Mouse (Mus musculus) stomach, postnatal 0 days (tissue): ENCODE results near the gene Slc6a8. TPM values are rescaled to one million over a fixed set of nuclear protein-coding genes. Genes with fewer than 3 reads are reported as not detected.

Experiments
- ATAC-seq: fragments of 200-750 bp; cut with Nextera tagmentation; 2 replicates; pipeline ENCODE4 v1.8.0; 2017; ENCODE audit not compliant: low FRiP score, low TSS enrichment
- DNase-seq: peaks from one replicate; pipeline ENCODE4 v3.0.0-alpha.2; 2016; ENCODE audit warnings: low spot score
- H3K27ac ChIP-seq: fragments of 300-500 bp; sonication (generic); replicated peaks from 2 replicates; pipeline ENCODE4 v1.5.1; 2014; ENCODE audit warnings: mild to moderate bottlenecking, control low read depth
- H3K27me3 ChIP-seq: fragments of 300-500 bp; sonication (generic); 2 replicates; pipeline ENCODE4 v1.6.1; 2014; ENCODE audit warnings: low read length; ENCODE audit not compliant: control insufficient read depth, insufficient read depth
- H3K36me3 ChIP-seq: fragments of 300-500 bp; sonication (generic); 2 replicates; pipeline ENCODE4 v1.6.1; 2014; ENCODE audit warnings: low read length, mixed read lengths; ENCODE audit not compliant: control insufficient read depth, insufficient read depth
- H3K4me1 ChIP-seq: fragments of 300-500 bp; sonication (generic); replicated peaks from 2 replicates; pipeline ENCODE4 v1.6.1; 2014; ENCODE audit warnings: antibody characterized with exemption; ENCODE audit not compliant: control insufficient read depth, insufficient read depth
- H3K4me2 ChIP-seq: fragments of 300-500 bp; sonication (generic); replicated peaks from 2 replicates; pipeline ENCODE4 v1.6.1; 2014; ENCODE audit warnings: low read depth, mild to moderate bottlenecking, control low read depth, moderate library complexity
- H3K4me3 ChIP-seq: fragments of 300-500 bp; sonication (generic); 2 replicates; pipeline ENCODE4 v1.5.1; 2014; ENCODE audit warnings: low read depth, low read length, control low read depth
- H3K9ac ChIP-seq: fragments of 300-500 bp; sonication (generic); 2 replicates; pipeline ENCODE4 v1.6.1; 2014; ENCODE audit warnings: mild to moderate bottlenecking, low read length, control low read depth, mixed read lengths
- H3K9me3 ChIP-seq: fragments of 300-500 bp; sonication (generic); 2 replicates; pipeline ENCODE4 v1.6.1; 2016; ENCODE audit warnings: low read length; ENCODE audit not compliant: control insufficient read depth
- CTCF ChIP-seq: IDR thresholded peaks from 2 replicates; pipeline ENCODE4 v1.5.1; 2016; ENCODE audit warnings: antibody characterized with exemption, low read depth, mild to moderate bottlenecking, moderate library complexity
- EP300 ChIP-seq: optimal IDR thresholded peaks from 2 replicates; pipeline ENCODE3; 2016; ENCODE audit warnings: antibody characterized with exemption
- WGBS: fragments of 180-500 bp; shearing (Covaris S2); extraction: QIAGEN DNeasy Blood & Tissue Kit; methylation state at CpG from one replicate; pipeline ENCODE4 v1.1.7; 2014; 5-methylcytosine and 5-hydroxymethylcytosine counted together
- polyA plus RNA-seq: library from polyadenylated mRNA; unstranded; fragments of >200 nt; fragmentation: Nextera tagmentation; extraction: Ambion mirVana; gene quantifications from 2 replicates; pipeline ENCODE4 v1.2.1, GENCODE M21; 2015

Slc6a8 gene
- polyA plus RNA-seq, 1 experiment from 2014 or later: 7.5 TPM

DNA sequence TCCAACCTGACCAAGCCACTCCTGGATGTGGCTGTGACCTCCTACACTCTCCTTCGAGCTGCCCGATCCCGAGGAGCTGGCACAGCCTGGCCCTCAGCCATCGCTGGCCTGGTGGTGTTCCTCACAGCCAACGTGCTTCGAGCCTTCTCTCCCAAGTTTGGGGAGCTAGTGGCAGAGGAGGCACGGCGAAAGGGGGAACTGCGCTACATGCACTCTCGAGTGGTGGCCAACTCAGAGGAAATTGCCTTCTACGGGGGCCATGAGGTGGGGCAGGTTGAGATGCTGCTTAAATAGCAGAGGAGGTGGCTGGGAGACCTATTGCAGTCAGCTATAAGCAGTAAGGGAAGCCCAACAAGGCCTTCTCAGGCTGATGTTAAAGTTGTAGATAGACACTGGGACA lies 44.7 kb downstream of the Slc6a8 start:
- Histone ChIP-seq H3K27me3 (no peaks in the 10 kb centered on the region), H3K9ac (no peak overlapping the region), H3K4me2 (peak overlapping the region; percentile 58), H3K4me1 (no peaks in the 10 kb centered on the region), H3K4me3 (peak overlapping the region; percentile 55), H3K9me3 (no peaks in the 10 kb centered on the region), H3K36me3 (no peaks in the 10 kb centered on the region), H3K27ac (no peak overlapping the region)
- WGBS: 44% methylated on average over 11 of the region's 11 CpGs
- TF ChIP-seq CTCF: no peak
- no peak for TF ChIP-seq EP300
- DNase-seq: no peak
- ATAC-seq: no peak

DNA sequence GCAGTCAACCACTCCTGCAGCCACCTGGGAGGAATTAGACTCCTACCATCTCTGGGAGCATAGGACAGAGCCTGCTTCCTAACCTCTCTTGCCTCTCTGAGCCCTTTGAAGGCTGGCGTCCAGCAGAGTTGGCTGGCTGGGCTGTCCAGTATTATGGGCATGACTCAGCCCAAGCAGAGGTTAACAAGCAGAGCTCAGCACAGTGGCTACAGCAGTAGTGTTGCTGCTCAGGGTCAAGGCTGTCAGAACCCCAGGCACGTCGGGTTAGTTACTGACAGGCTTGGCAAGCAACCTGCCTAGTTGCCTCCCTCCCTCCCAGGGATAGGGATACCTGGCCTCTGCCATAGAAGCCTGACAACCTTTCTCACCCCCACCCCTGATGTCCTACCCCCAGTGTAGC lies 45.3 kb downstream of the Slc6a8 start:
- Histone ChIP-seq H3K27ac (peak overlapping the region; percentile 75), H3K36me3 (no peaks in the 10 kb centered on the region), H3K27me3 (no peaks in the 10 kb centered on the region), H3K9ac (no peak overlapping the region), H3K9me3 (no peaks in the 10 kb centered on the region), H3K4me1 (no peaks in the 10 kb centered on the region), H3K4me3 (no peak overlapping the region), H3K4me2 (peak overlapping the region; percentile 58)
- ATAC-seq (no peak), DNase-seq (no peak)
- 22% methylated on average over 3 of the region's 3 CpGs for WGBS
- TF ChIP-seq CTCF: no peak

DNA sequence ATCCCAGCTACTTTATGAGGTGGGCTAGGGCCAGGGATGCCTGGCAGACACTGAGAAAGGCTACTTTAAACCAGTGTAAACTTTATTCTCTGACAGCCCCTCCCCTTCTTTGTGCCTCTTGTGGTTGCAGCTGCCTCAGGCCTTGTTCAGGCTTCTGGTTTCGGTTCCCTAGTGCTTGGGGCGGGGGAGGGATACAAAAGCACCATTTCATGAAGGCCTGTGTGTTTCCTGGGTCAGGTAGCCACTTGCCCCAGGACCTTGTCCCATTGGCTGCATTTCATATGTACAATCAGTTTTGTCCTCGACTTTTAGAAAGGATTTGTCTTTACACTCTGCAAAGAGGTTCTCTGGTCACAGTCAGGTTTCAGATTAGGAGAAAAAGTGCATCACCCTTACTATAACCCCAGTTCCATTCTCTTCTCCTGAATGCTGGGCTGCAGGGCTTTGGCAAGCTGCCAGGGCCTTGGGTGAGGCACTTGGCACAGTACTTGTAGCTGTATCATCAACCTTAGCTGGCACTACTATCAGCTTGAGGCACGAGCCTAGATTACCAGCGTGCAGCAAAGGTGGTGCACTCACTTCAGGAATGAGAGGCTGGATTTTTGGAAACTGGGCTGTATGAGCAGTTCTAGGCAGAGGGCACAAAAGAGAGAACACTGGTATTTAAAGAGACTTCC lies 45.9 kb downstream of the Slc6a8 start:
- no peak for ATAC-seq
- TF ChIP-seq EP300 (no peak), CTCF (no peak)
- DNase-seq: peak; percentile 70
- Histone ChIP-seq H3K9me3 (no peaks in the 10 kb centered on the region), H3K27me3 (no peaks in the 10 kb centered on the region), H3K9ac (peak overlapping the region; percentile 8; the same call in 1 of the 2 replicates), H3K4me3 (no peak overlapping the region), H3K36me3 (no peaks in the 10 kb centered on the region), H3K4me1 (no peaks in the 10 kb centered on the region), H3K27ac (peak overlapping the region; percentile 75), H3K4me2 (peak overlapping the region; percentile 58)
- 37% methylated on average over 5 of the region's 5 CpGs for WGBS

DNA sequence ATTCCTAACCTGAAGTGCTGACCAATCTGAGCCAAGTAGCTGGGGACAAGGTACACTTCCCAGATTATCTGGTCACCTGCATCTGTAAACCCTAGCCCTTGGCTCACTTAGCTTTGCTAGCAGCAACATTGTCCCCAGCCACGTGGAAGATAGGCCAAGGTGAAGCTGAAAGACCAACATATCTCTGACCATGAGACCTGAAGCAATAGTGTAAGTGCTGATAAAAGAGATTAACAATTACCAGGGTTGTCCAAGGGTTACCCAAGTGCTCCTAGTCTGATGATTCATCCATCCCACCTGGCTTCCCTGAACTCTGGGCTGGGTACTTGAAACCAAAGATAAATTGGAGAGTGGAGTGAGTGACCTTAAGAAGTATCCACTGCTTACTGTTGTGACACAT lies 58.0 kb downstream of the Slc6a8 start:
- Histone ChIP-seq H3K4me3 (no peak overlapping the region), H3K4me2 (no peak overlapping the region), H3K27me3 (no peaks in the 10 kb centered on the region), H3K36me3 (no peaks in the 10 kb centered on the region), H3K9me3 (no peaks in the 10 kb centered on the region), H3K9ac (no peak overlapping the region), H3K27ac (no peak overlapping the region), H3K4me1 (no peaks in the 10 kb centered on the region)
- WGBS: 59% methylated on average over 1 of the region's 1 CpGs
- ATAC-seq (no peak), DNase-seq (no peak)
- TF ChIP-seq EP300 (no peak), CTCF (no peak)

Other genes with a start within 250 kb of the Slc6a8 start
- gene Trex2, start 237.8 kb upstream of the Slc6a8 start, polyA plus RNA-seq: 98.8 and 103 TPM in 2 replicates
- gene Haus7, start 214.1 kb upstream of the Slc6a8 start, polyA plus RNA-seq: 35.7 and 36.6 TPM in 2 replicates
- gene Bgn, start 189.5 kb upstream of the Slc6a8 start, polyA plus RNA-seq: 88.0 and 89.2 TPM in 2 replicates
- gene Atp2b3, start 170.1 kb upstream of the Slc6a8 start, polyA plus RNA-seq: 0.07 and 0.12 TPM in 2 replicates
- 8.2 and 8.9 TPM in 2 replicates for gene Dusp9, start 33.7 kb upstream of the Slc6a8 start, polyA plus RNA-seq
- gene Pnck, start 13.0 kb upstream of the Slc6a8 start, polyA plus RNA-seq: 19.3 and 24.5 TPM in 2 replicates
- gene Bcap31, start 43.0 kb downstream of the Slc6a8 start, polyA plus RNA-seq: 270 and 283 TPM in 2 replicates
- gene Abcd1, start 43.4 kb downstream of the Slc6a8 start, polyA plus RNA-seq: 9.3 and 9.4 TPM in 2 replicates
- 0.30 and 0.36 TPM in 2 replicates for gene Plxnb3, start 83.9 kb downstream of the Slc6a8 start, polyA plus RNA-seq
- gene Srpk3, start 101.3 kb downstream of the Slc6a8 start, polyA plus RNA-seq: 2.2 and 2.6 TPM in 2 replicates
- 130 and 133 TPM in 2 replicates for gene Idh3g, start 113.7 kb downstream of the Slc6a8 start, polyA plus RNA-seq
- 372 and 400 TPM in 2 replicates for gene Ssr4, start 113.9 kb downstream of the Slc6a8 start, polyA plus RNA-seq
- 0.27 and 0.38 TPM in 2 replicates for gene Pdzd4, start 151.8 kb downstream of the Slc6a8 start, polyA plus RNA-seq
- gene Avpr2, start 219.0 kb downstream of the Slc6a8 start, polyA plus RNA-seq: 0.42 and 0.67 TPM in 2 replicates
- gene L1cam, start 223.0 kb downstream of the Slc6a8 start, polyA plus RNA-seq: 3.9 and 5.8 TPM in 2 replicates
- gene Arhgap4, start 248.7 kb downstream of the Slc6a8 start, polyA plus RNA-seq: 1.2 TPM in 2 replicates
- 82.6 and 88.2 TPM in 2 replicates for gene Naa10, start 248.8 kb downstream of the Slc6a8 start, polyA plus RNA-seq